In genomic region chr7:129939266-129939665, GRCm38 (mm10) we compare ENCODE assay signal across 24 mouse cellular contexts.
"Had no signal": no experiment of that assay in that cellular context is flagged by ENCODE, and none has a peak within 500 bp of the region (broad histone marks: within the 10 kb centered on the region; RNA-seq: fewer than 3 reads in every experiment).

No protein-coding gene starts in this region.

- H3K27ac ChIP-seq: heart, embryonic 10.5 days; heart, embryonic 13.5 days; heart, embryonic 15.5 days; hindbrain, embryonic 13.5 days; hindbrain, embryonic 15.5 days; kidney, embryonic 15.5 days; kidney, postnatal 0 days; limb, embryonic 13.5 days; limb, embryonic 15.5 days; liver, embryonic 12.5 days had no signal

- H3K4me3 ChIP-seq: heart, embryonic 10.5 days; heart, embryonic 13.5 days; heart, embryonic 15.5 days; hindbrain, embryonic 13.5 days; hindbrain, embryonic 15.5 days; kidney, embryonic 15.5 days; limb, embryonic 13.5 days; limb, embryonic 15.5 days; liver, embryonic 12.5 days had no signal

- H3K4me2 ChIP-seq: heart, embryonic 13.5 days; heart, embryonic 15.5 days; hindbrain, embryonic 13.5 days; hindbrain, embryonic 15.5 days; kidney, embryonic 15.5 days; limb, embryonic 13.5 days; limb, embryonic 15.5 days; liver, embryonic 12.5 days had no signal

- H3K36me3 ChIP-seq: heart, embryonic 10.5 days; heart, embryonic 13.5 days; heart, embryonic 15.5 days; hindbrain, embryonic 13.5 days; hindbrain, embryonic 15.5 days; kidney, embryonic 15.5 days; limb, embryonic 13.5 days; limb, embryonic 15.5 days; liver, embryonic 12.5 days had no signal

- DNase-seq: gastrocnemius, postnatal 14 days; gastrocnemius, postnatal 36 days; heart, adult 18-20 months; heart, postnatal 14 days; heart, postnatal 36 days; kidney, adult 11 months; kidney, adult 2 months; kidney, adult 9 months; kidney, postnatal 14 days; kidney, postnatal 36 days; layer of hippocampus, adult 9-11 months; layer of hippocampus, postnatal 36 days; left cerebral cortex, postnatal 4 days had no signal

- ATAC-seq: intestine, embryonic 16.5 days; liver, embryonic 12.5 days had no signal

- H3K9ac ChIP-seq: heart, embryonic 13.5 days; heart, embryonic 15.5 days; hindbrain, embryonic 13.5 days; hindbrain, embryonic 15.5 days; kidney, embryonic 15.5 days; limb, embryonic 13.5 days; limb, embryonic 15.5 days; liver, embryonic 12.5 days had no signal

- H3K27me3 ChIP-seq: heart, embryonic 13.5 days; heart, embryonic 15.5 days; hindbrain, embryonic 13.5 days; hindbrain, embryonic 15.5 days; kidney, embryonic 15.5 days; limb, embryonic 13.5 days; limb, embryonic 15.5 days; liver, embryonic 12.5 days had no signal

- H3K9me3 ChIP-seq: heart, embryonic 10.5 days; heart, embryonic 15.5 days; hindbrain, embryonic 13.5 days; hindbrain, embryonic 15.5 days; kidney, embryonic 15.5 days; limb, embryonic 13.5 days; limb, embryonic 15.5 days; liver, embryonic 12.5 days had no signal

- H3K4me1 ChIP-seq: hindbrain, embryonic 13.5 days; hindbrain, embryonic 15.5 days; liver, embryonic 12.5 days had no signal
